In genomic region chr13:60298575-60298974, GRCm38 (mm10) we compare ENCODE assay signal across 12 mouse cellular contexts.
A peak's percentile ranks its signal among the peaks of the same experiment; 100 is the strongest.
DNase-seq lines count a peak whose midpoint lies in the region; ATAC-seq lines count a peak whose summit lies in the region.
"Had no signal": no experiment of that assay in that cellular context is flagged by ENCODE, and none has a peak within 500 bp of the region (broad histone marks: within the 10 kb centered on the region; RNA-seq: fewer than 3 reads in every experiment).

No protein-coding gene starts in this region.

- DNase-seq in ovary, adult 18-20 months (ENCODE audit: low spot score): peak; percentile 37
- DNase-seq in ovary, postnatal 10 days (ENCODE audit: low spot score): no peak
- DNase-seq in kidney, postnatal 14 days: peak; percentile 31
- DNase-seq in cerebellum, adult 9-10 months: no peak
- DNase-seq in spleen, adult 18-20 months: no peak
- DNase-seq in cerebellum, postnatal 36 days: no peak
- DNase-seq: cerebellum, adult 11 months; thymus, adult 18-20 months had no signal

- no peak overlapping the region for H3K9ac ChIP-seq in embryonic facial prominence, embryonic 15.5 days

- WGBS in embryonic facial prominence, embryonic 15.5 days: 64% methylated on average over 2 of the region's 2 CpGs

- H3K4me1 ChIP-seq in embryonic facial prominence, embryonic 15.5 days: peaks cover 22% of the 10 kb centered on the region

- H3K9me3 ChIP-seq in embryonic facial prominence, embryonic 15.5 days (replicated peaks): no peaks in the 10 kb centered on the region

- no peaks in the 10 kb centered on the region for H3K36me3 ChIP-seq in embryonic facial prominence, embryonic 15.5 days

- no peak overlapping the region for H3K4me2 ChIP-seq in embryonic facial prominence, embryonic 15.5 days (replicated peaks)

- no peaks in the 10 kb centered on the region for H3K27me3 ChIP-seq in embryonic facial prominence, embryonic 15.5 days
- H3K27me3 ChIP-seq: Patski had no signal

- H3K4me3 ChIP-seq in embryonic facial prominence, embryonic 15.5 days (replicated peaks): no peak overlapping the region

- no peak for ATAC-seq in embryonic facial prominence, embryonic 15.5 days (ENCODE audit: insufficient number of reproducible peaks, low FRiP score, low TSS enrichment, low read depth)
- ATAC-seq: forebrain, embryonic 14.5 days; Patski had no signal

- peak overlapping the region; percentile 30; the same call in 1 of the 2 replicates for H3K27ac ChIP-seq in embryonic facial prominence, embryonic 15.5 days (replicated peaks)
- H3K27ac ChIP-seq: macrophage had no signal

Comparison
In these comparisons a context has a peak if more than half of its experiments do, and no peak if none do; other contexts are left out.
1. DNase-seq: peak in ovary, adult 18-20 months (single experiment) and kidney, postnatal 14 days (single experiment); none in ovary, postnatal 10 days (single experiment), cerebellum, adult 9-10 months (single experiment), spleen, adult 18-20 months (0 of 2) and cerebellum, postnatal 36 days (0 of 2).